Mouse (Mus musculus): Measurements from ENCODE around the gene Olfr700. TPM values are rescaled to one million over a fixed set of nuclear protein-coding genes. Genes with fewer than 3 reads are reported as not detected.
"Not testable (repeated sequence)": the region's sequence is repeated elsewhere in the genome, so short reads cannot be mapped to it uniquely, and the experiment has no call there.

Olfr700 gene
- total RNA-seq (2022) = not detected

- DNase-seq (ENCODE audit: low spot score in 2 of 2) = no peak
Measured at GRCm38 (mm10) chr7:106808734-106809133, at the start of gene Olfr700. TSS of gene Olfr700 (minus strand) at chr7:106808834.

DNA sequence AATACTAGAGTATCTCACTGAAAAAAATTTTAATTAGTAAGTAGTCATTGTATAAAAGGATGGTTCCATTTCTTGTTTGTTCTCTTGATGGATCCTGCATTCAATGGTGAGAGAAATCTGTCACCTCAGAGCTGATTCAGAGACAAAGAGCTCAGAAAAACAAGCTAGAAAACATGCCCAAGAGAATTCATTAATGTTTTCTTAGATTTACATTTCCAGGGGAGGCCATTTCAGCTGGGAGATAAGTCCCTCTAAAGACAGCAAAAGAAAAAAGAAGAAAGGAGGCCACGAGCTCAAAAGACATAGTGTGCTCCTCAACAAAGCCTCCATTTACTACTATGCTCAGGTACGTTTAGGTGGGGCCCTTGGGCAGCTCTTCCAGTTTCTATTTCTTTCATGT, 34.4 kb upstream of the Olfr700 start, which contains the start of gene Olfr703:
TSS of gene Olfr703 (plus strand) at position 301 of the 400 bp plus-strand sequence.
- DNase-seq (ENCODE audit: low spot score in 2 of 2) = no peak

DNA sequence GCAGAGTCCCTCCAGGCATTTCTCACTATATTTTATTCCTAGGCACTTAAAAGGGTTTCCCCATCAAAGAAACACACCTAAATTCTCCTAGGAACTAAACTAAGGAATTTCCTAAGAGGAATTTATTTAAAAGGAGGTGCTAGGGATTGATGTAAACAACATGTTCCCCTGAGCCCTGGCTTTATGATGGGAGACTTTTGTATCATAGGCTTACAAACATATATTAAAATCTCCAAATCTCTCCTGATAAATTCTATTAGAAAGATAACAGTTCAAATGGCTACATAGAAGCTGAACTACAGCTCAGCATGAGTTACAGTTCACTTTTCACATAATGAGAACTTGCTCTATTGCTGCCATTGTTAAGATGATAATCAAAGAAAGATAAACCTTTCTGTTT, 25.2 kb upstream of the Olfr700 start, which contains the start of gene Olfr702:
TSS of gene Olfr702 (minus strand) at position 101 of the 400 bp plus-strand sequence.
- no peak for DNase-seq (ENCODE audit: low spot score in 2 of 2)

DNA sequence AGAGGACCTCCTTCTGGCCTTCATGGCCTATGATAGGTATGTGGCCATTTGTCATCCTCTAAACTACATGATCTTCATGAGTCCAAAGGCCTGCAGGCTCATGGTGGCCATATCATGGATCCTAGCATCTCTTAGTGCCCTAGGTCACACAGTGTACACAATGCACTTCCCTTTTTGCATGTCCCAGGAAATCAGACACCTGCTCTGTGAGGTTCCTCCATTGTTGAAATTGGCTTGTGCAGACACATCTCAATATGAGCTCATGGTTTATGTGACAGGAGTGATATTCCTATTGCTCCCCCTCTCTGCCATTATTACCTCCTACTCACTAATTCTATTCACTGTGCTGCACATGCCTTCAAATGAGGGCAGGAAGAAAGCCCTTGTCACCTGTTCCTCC, 9.8 kb upstream of the Olfr700 start:
- no peak for DNase-seq (ENCODE audit: low spot score in 2 of 2)

DNA sequence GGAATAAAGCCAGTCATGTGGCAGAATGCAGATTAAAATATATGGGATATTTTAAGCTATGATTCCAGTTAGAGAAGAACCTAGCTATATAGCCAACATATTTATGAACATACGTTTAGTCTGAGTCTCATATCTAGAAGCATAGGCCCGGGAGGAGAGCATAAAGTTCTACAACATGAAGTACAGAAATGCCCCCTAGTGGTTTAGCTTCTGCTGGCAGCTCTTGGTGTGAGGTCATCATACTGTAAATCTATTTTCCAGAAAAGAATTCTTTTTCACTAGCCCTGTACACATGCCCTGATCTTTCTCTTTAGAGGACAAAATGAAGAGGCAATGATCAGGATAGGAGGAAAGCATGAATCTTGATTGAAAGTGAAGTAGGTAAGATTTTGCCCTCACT, 7.1 kb upstream of the Olfr700 start:
- DNase-seq (ENCODE audit: low spot score in 2 of 2) = no peak

DNA sequence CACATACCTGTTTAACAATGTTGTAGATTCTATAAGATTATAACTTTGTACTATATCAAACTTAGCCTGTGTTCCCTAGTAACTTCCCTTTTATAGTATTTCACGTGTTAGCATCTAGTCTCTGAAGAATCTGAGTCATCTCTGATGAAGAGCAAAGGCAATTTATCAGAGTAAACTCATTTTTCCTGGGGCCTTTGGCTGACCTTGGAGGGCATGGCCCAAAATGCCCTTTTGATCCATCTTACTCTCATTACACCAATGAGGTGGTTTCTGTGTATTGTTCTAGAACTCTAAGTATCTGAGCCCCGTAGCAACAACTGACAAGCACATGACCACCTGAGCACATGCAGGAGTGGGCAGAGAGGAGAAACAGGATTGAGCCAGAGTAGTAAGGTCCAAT, 5.2 kb upstream of the Olfr700 start, which contains the start of gene Olfr701:
TSS of gene Olfr701 (plus strand) at position 301 of the 400 bp plus-strand sequence.
- no peak for DNase-seq (ENCODE audit: low spot score in 2 of 2)

- DNase-seq (ENCODE audit: low spot score in 2 of 2) = no peak
Measured at GRCm38 (mm10) chr7:106793098-106793497, 15.5 kb downstream of the Olfr700 start, which contains the start of gene Olfr699. TSS of gene Olfr699 (minus strand) at chr7:106793198.

- DNase-seq (ENCODE audit: low spot score in 2 of 2) = no peak
Measured at GRCm38 (mm10) chr7:106788330-106788729, 20.3 kb downstream of the Olfr700 start.

DNA sequence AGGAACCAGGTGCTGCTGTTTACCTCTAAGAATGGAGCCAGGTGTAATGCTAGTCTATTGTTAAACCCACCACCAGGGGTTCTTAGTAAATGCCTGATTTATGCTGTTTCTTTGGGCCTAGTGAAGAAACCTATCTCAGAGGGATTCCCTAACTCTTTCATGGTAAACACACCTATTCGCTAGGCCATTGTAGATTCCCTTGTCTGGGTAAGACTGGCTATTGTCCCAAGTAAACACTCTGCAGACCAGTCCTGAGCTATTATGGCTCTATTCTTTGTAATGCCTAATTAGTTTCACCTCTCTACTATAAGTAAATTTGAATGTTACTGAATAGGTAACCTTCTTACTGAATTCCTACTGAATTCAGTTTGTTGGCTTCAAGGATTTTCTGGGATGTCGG, 47.6 kb downstream of the Olfr700 start:
- DNase-seq (ENCODE audit: low spot score in 2 of 2) = not testable (repeated sequence)

DNA sequence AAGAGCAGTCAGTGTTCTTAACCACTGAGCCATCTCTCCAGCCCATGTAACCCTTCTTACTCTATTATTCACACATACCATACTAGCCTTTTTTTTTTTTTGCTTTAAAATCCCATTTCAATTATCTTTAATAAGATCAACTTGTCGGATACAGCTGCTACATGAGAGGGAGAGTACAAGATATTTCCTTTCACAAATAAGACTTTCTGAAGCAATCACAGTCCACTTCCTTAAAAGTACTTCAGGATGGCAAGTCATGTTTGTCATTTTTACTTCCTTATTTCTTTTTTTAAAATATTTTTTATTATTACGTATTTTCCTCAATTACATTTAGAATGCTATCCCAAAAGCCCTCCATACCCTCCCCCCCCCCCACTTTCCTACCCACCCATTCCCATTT, 49.8 kb downstream of the Olfr700 start:
- DNase-seq (ENCODE audit: low spot score in 2 of 2) = no peak

Other genes starting within 250 kb of the Olfr700 start
- gene Olfr693, start 128.2 kb downstream of the Olfr700 start, total RNA-seq (2022) = not detected
- gene Olfr694, start 117.0 kb downstream of the Olfr700 start, total RNA-seq (2022) = not detected
- not detected for gene Olfr695, start 92.4 kb downstream of the Olfr700 start, total RNA-seq (2022)
- not detected for gene Olfr697, start 66.4 kb downstream of the Olfr700 start, total RNA-seq (2022)
- gene Olfr698, start 53.4 kb downstream of the Olfr700 start, total RNA-seq (2022) = not detected
- not detected for gene Olfr699, start 15.6 kb downstream of the Olfr700 start, total RNA-seq (2022)
- not detected for gene Olfr701, start 5.3 kb upstream of the Olfr700 start, total RNA-seq (2022)
- gene Olfr702, start 25.1 kb upstream of the Olfr700 start, total RNA-seq (2022) = not detected
- not detected for gene Olfr703, start 34.5 kb upstream of the Olfr700 start, total RNA-seq (2022)
- gene Olfr704, start 54.4 kb upstream of the Olfr700 start, total RNA-seq (2022) = not detected
- gene Olfr705, start 68.1 kb upstream of the Olfr700 start, total RNA-seq (2022) = not detected
- gene Olfr706, start 79.3 kb upstream of the Olfr700 start, total RNA-seq (2022) = not detected
- gene Olfr707, start 92.4 kb upstream of the Olfr700 start, total RNA-seq (2022) = not detected
- not detected for gene Olfr1532-ps1, start 99.2 kb upstream of the Olfr700 start, total RNA-seq (2022)
- gene Olfr709-ps1, start 123.4 kb upstream of the Olfr700 start, total RNA-seq (2022) = not detected
- gene Olfr710, start 139.5 kb upstream of the Olfr700 start, total RNA-seq (2022) = not detected
- not detected for gene Olfr6, start 155.1 kb upstream of the Olfr700 start, total RNA-seq (2022)
- gene Olfr711, start 166.6 kb upstream of the Olfr700 start, total RNA-seq (2022) = not detected
- not detected for gene Olfr2, start 197.2 kb upstream of the Olfr700 start, total RNA-seq (2022)
- gene Olfr713, start 222.3 kb upstream of the Olfr700 start, total RNA-seq (2022) = not detected

All from gastrocnemius, adult 8-10 months (tissue).